Mouse (Mus musculus): ENCODE data around the gene Aph1a. TPM values are rescaled to one million over a fixed set of nuclear protein-coding genes. Genes with fewer than 3 reads are reported as not detected.
"Not testable (repeated sequence)": the region's sequence is repeated elsewhere in the genome, so short reads cannot be mapped to it uniquely, and the experiment has no call there.

Gene Aph1a
- polyA plus RNA-seq, 1 experiment from 2014 or later = 33.3 TPM

DNA sequence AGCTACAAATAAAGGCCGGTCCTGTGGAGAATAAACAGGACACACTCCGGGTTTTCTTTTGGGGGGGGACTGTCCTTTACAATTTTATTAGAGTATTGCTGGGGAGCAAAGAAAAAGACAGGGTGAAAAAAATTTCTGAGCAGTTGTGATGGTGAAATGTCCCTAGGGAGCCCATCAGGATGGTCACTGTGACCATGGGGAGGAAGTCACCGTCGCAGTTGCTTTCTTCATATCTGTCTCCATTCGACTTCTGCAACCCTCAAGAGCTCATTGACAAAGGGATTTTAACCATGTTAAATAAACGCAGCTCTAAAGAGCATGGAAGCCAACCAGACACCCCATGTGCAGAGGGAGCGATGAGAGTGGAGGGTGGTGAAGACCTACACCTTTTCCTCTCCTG lies 23.0 kb downstream of the Aph1a start:
- Histone ChIP-seq H3K4me2 (ENCODE audit: low read depth, low read length, severe bottlenecking) (no peak overlapping the region), H3K27me3 (ENCODE audit: control insufficient read depth, insufficient read depth, low read length) (no peaks in the 10 kb centered on the region), H3K9me3 (ENCODE audit: control insufficient read depth, low read length) (no peaks in the 10 kb centered on the region), H3K4me1 (replicated peaks; ENCODE audit: control insufficient read depth, insufficient read depth, low read length) (no peaks in the 10 kb centered on the region), H3K9ac (ENCODE audit: low read length) (no peak overlapping the region), H3K36me3 (ENCODE audit: control insufficient read depth, insufficient read depth, low read length) (no peaks in the 10 kb centered on the region), H3K4me3 (ENCODE audit: low read depth, low read length) (no peak overlapping the region), H3K27ac (ENCODE audit: low read depth, low read length) (no peak overlapping the region)
- ATAC-seq (replicated peaks; ENCODE audit: low FRiP score) (no peak), DNase-seq (ENCODE audit: low spot score) (no peak)
- WGBS = 76% methylated on average over 7 of the region's 7 CpGs

DNA sequence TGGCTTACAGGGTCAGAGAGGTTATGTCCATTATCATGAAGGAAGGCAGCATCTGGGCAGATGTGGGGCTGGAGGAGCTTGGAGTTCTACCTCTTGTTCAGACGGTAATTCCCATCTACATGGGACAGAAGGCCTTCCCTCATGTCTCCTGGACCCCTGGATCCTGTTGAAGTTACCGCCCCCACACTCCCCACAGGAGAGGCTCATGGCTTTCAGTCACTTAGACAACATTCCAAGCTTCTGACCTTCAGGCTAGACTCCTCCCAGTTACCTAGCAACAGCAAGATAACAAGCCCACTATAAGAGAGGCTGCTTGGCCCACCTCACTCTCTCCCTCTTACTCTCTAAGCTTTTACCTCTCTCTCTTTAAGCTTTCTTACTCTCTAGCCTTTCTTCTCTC lies 26.8 kb downstream of the Aph1a start:
- H3K9ac ChIP-seq (ENCODE audit: low read length); H3K4me1 ChIP-seq (replicated peaks; ENCODE audit: control insufficient read depth, insufficient read depth, low read length); H3K36me3 ChIP-seq (ENCODE audit: control insufficient read depth, insufficient read depth, low read length); H3K4me3 ChIP-seq (ENCODE audit: low read depth, low read length); H3K27ac ChIP-seq (ENCODE audit: low read depth, low read length); H3K27me3 ChIP-seq (ENCODE audit: control insufficient read depth, insufficient read depth, low read length); ATAC-seq (replicated peaks; ENCODE audit: low FRiP score); DNase-seq (ENCODE audit: low spot score); H3K9me3 ChIP-seq (ENCODE audit: control insufficient read depth, low read length); H3K4me2 ChIP-seq (ENCODE audit: low read depth, low read length, severe bottlenecking): not testable (repeated sequence)
- WGBS = 60% methylated on average over 2 of the region's 2 CpGs

DNA sequence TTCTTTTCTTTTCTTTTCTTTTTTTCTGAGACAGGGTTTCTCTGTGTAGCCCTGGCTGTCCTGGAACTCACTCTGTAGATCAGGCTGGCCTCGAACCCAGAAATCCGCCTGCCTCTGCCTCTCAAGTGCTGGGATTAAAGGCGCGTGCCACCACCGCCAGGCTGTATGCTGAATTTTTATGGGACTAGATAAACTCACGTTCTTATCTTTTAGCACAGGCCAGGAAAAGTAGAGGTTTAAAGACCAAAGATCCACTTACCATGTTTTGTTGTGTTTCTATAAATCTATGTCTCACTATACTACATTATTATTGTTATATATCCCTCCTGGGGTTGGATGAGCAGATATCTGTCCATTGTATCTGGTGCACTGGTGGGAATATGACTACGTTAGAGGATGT lies 29.7 kb downstream of the Aph1a start:
- not testable (repeated sequence) for H3K27ac ChIP-seq (ENCODE audit: low read depth, low read length); DNase-seq (ENCODE audit: low spot score); H3K27me3 ChIP-seq (ENCODE audit: control insufficient read depth, insufficient read depth, low read length); H3K4me2 ChIP-seq (ENCODE audit: low read depth, low read length, severe bottlenecking); H3K9ac ChIP-seq (ENCODE audit: low read length); H3K9me3 ChIP-seq (ENCODE audit: control insufficient read depth, low read length); H3K36me3 ChIP-seq (ENCODE audit: control insufficient read depth, insufficient read depth, low read length); ATAC-seq (replicated peaks; ENCODE audit: low FRiP score); H3K4me1 ChIP-seq (replicated peaks; ENCODE audit: control insufficient read depth, insufficient read depth, low read length); H3K4me3 ChIP-seq (ENCODE audit: low read depth, low read length)
- WGBS = 95% methylated on average over 7 of the region's 7 CpGs

DNA sequence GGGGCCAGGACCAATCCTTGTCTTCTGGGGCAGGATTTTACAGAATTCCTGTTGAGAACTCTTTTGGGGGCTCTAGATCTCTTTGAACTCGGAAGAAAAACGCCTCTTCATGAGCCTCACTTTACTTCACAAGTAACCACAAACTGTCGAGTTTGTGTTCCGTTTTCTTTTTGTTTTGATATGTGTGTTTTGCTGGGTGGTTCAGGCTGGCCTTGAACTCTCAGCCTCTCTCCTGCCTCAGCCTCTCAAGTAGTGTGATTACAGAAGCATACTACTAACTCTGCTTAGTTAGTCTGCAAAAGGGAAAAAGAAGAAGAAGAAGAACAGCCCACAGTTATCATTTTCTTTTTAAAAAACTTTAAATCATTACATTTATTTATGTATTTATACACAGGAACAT lies 30.4 kb downstream of the Aph1a start:
- ATAC-seq (replicated peaks; ENCODE audit: low FRiP score) = no peak
- H3K4me3 ChIP-seq (ENCODE audit: low read depth, low read length) = no peak overlapping the region

DNA sequence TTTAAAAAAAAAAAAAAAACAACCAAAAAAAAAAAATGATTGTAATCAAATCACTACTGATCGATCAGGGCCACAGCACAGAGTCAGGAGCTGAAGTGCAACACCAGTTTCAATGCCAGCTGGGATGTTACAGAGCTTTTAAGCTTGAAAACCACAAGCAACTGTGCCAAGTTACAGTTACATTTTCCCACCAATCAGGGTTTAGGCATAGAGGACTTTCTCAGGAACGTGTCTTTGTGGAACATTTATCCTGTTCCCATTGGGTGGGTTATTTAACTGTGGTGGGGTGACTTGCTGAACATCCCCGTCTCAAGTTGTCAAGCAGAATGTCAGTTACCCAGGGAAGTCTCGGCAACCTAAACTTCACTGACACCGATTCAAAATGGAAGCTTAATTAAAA lies 31.3 kb downstream of the Aph1a start:
- Histone ChIP-seq H3K9ac (ENCODE audit: low read length) (no peak overlapping the region), H3K9me3 (ENCODE audit: control insufficient read depth, low read length) (no peaks in the 10 kb centered on the region), H3K36me3 (ENCODE audit: control insufficient read depth, insufficient read depth, low read length) (no peaks in the 10 kb centered on the region), H3K4me1 (replicated peaks; ENCODE audit: control insufficient read depth, insufficient read depth, low read length) (no peaks in the 10 kb centered on the region), H3K4me3 (ENCODE audit: low read depth, low read length) (no peak overlapping the region), H3K27ac (ENCODE audit: low read depth, low read length) (no peak overlapping the region), H3K27me3 (ENCODE audit: control insufficient read depth, insufficient read depth, low read length) (no peaks in the 10 kb centered on the region), H3K4me2 (ENCODE audit: low read depth, low read length, severe bottlenecking) (no peak overlapping the region)
- ATAC-seq (replicated peaks; ENCODE audit: low FRiP score) (no peak), DNase-seq (ENCODE audit: low spot score) (no peak)
- WGBS = 86% methylated on average over 5 of the region's 5 CpGs

More for the DNA sequence above, 30.4 kb downstream of the Aph1a start:
- Histone ChIP-seq H3K9ac (ENCODE audit: low read length) (no peak overlapping the region), H3K27ac (ENCODE audit: low read depth, low read length) (no peak overlapping the region), H3K27me3 (ENCODE audit: control insufficient read depth, insufficient read depth, low read length) (no peaks in the 10 kb centered on the region), H3K36me3 (ENCODE audit: control insufficient read depth, insufficient read depth, low read length) (no peaks in the 10 kb centered on the region), H3K4me1 (replicated peaks; ENCODE audit: control insufficient read depth, insufficient read depth, low read length) (no peaks in the 10 kb centered on the region), H3K4me2 (ENCODE audit: low read depth, low read length, severe bottlenecking) (no peak overlapping the region), H3K9me3 (ENCODE audit: control insufficient read depth, low read length) (no peaks in the 10 kb centered on the region)
- no peak for DNase-seq (ENCODE audit: low spot score)
- WGBS = 82% methylated on average over 4 of the region's 4 CpGs

DNA sequence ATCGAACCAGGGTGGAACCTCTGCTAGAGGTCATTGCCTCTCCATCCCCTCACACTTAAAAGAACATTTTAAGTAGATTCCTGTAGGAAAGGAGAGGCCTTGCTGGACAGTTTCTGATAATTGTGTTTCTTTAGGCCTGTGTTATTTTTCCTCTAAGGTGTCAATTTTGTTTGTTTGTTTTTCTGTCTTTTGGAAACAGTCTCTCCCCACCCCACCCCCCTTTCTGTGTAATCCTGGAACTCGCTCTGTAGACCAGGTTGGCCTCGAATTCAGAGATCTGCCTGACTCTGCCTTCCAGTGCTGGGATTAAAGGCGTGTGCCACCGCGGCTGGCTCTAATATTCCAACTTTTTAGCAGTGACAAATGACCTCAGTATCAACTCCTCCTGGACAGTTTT lies 34.5 kb downstream of the Aph1a start:
- Histone ChIP-seq H3K27ac (ENCODE audit: low read depth, low read length) (peak overlapping the region; percentile 84), H3K4me1 (replicated peaks; ENCODE audit: control insufficient read depth, insufficient read depth, low read length) (no peaks in the 10 kb centered on the region; the same call in 1 of the 2 replicates), H3K4me2 (ENCODE audit: low read depth, low read length, severe bottlenecking) (peak overlapping the region; percentile 51; the same call in 1 of the 2 replicates), H3K4me3 (ENCODE audit: low read depth, low read length) (peak overlapping the region; percentile 97), H3K9ac (ENCODE audit: low read length) (peak overlapping the region; percentile 63), H3K36me3 (ENCODE audit: control insufficient read depth, insufficient read depth, low read length) (no peaks in the 10 kb centered on the region), H3K9me3 (ENCODE audit: control insufficient read depth, low read length) (no peaks in the 10 kb centered on the region), H3K27me3 (ENCODE audit: control insufficient read depth, insufficient read depth, low read length) (no peaks in the 10 kb centered on the region)
- ATAC-seq (replicated peaks; ENCODE audit: low FRiP score) (0 out of 2 replicates have a peak, but pooled peaks have one; percentile 0), DNase-seq (ENCODE audit: low spot score) (no peak)
- WGBS = 82% methylated on average over 6 of the region's 6 CpGs

DNA sequence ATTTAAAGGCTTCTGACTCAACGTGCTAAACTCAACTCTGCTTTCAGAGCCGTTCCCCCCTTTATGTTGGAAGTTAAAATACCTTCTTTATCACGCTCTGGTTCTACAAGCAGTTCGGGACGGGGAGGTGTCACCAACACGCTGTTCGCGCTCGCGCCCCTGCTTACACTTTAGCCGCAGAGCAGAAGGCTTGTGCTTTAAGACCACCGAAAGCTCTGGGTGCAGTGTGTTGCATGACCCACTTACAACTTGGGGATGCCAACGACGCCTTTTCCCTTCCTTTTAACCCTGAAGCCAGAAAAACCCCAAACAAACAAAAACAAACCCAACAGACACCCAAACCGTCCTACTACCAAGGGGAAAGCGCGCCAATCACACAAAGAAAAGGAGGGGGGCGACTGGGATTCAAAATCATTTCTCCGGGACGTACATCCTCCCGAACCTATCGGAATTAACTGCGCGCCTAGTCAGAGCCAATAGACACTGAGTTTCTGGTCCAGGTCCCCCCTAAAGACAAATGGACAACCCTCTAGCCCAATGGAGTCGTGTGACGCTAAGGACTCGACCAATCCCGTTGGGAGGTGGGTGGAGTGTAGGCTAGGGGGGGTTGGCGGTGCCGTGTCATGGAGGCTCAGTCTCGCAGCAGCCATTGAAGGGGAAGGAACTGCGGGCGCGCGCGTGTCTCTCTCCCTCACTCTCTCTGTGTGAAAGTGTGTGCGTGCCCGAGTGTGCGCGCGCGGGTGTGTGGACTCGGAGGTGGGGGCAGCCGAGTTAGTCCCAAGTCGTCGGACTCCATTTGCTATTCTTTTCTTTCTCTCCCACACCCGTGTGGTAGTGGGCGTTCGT lies 35.1 kb downstream of the Aph1a start, which contains the start of gene Anp32e:
Gene Anp32e (plus strand): TSS at position 589 of the 846 bp plus-strand sequence.
- peak; percentile 98 for DNase-seq (ENCODE audit: low spot score)
- ATAC-seq (replicated peaks; ENCODE audit: low FRiP score) = peak; percentile 100
- H3K9me3 ChIP-seq (ENCODE audit: control insufficient read depth, low read length) = no peaks in the 10 kb centered on the region
- H3K4me3 ChIP-seq (ENCODE audit: low read depth, low read length) = peak within 1 kb of the TSS; percentile 97
- H3K9ac ChIP-seq (ENCODE audit: low read length) = peak within 1 kb of the TSS; percentile 99
- peak within 1 kb of the TSS; percentile 91 for H3K27ac ChIP-seq (ENCODE audit: low read depth, low read length)
- no peaks in the 10 kb centered on the region; the same call in 1 of the 2 replicates for H3K4me1 ChIP-seq (replicated peaks; ENCODE audit: control insufficient read depth, insufficient read depth, low read length)
- peak within 1 kb of the TSS; percentile 55 for H3K4me2 ChIP-seq (ENCODE audit: low read depth, low read length, severe bottlenecking)
- H3K36me3 ChIP-seq (ENCODE audit: control insufficient read depth, insufficient read depth, low read length) = peaks cover 1% of the 10 kb centered on the region; the same call in 1 of the 2 replicates
- 1% methylated on average over 49 of the region's 49 CpGs for WGBS
- no peaks in the 10 kb centered on the region for H3K27me3 ChIP-seq (ENCODE audit: control insufficient read depth, insufficient read depth, low read length)

DNA sequence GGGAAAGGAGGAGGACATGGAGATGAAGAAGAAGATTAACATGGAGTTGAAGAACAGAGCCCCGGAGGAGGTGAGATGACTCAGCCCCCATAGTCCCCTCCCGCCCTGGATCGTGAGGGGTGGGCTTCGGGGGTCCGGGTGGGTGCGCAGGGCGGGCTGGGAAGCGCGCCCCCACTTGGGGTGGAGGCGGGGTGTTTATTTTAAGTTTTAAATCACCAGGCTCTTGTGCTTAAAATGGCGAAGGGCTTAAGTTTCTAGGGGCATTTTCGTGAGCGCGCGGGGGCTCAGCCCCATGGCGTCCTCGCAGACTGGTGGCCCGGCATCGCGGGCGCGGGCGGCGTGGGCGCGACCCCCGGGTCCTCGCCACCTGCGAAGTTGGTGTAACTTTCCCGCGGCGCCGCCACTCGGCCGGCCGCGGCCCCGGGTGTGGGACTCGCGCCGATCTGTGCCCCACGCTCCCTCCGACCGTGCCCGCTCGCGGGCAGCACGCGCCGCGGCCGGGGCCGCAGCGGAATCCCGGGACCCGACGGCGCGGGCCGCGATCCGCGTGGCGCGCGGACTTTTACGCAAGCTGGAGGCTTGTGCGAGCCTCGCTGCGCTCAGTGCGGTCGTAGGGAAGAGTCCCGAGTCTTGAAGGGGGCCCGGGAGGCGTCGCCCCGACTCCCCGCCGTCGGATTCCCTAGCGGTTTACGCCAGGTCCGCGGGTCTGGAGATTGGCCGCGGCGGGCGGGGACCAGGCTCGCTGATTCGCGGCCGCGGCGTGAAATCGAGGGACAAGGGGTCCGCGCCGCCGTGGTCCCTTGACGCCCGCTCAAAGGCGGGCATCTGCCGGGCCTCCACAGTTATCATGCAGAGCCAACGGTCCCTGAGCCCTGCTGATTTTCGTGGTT lies 36.1 kb downstream of the Aph1a start:
- ATAC-seq (replicated peaks; ENCODE audit: low FRiP score) (peak; percentile 42), DNase-seq (ENCODE audit: low spot score) (peak; percentile 84)
- peak overlapping the region; percentile 91 for H3K27ac ChIP-seq (ENCODE audit: low read depth, low read length)
- H3K27me3 ChIP-seq (ENCODE audit: control insufficient read depth, insufficient read depth, low read length) = no peaks in the 10 kb centered on the region
- H3K9me3 ChIP-seq (ENCODE audit: control insufficient read depth, low read length) = no peaks in the 10 kb centered on the region
- H3K4me1 ChIP-seq (replicated peaks; ENCODE audit: control insufficient read depth, insufficient read depth, low read length) = no peaks in the 10 kb centered on the region; the same call in 1 of the 2 replicates
- peak overlapping the region; percentile 55 for H3K4me2 ChIP-seq (ENCODE audit: low read depth, low read length, severe bottlenecking)
- H3K4me3 ChIP-seq (ENCODE audit: low read depth, low read length) = peak overlapping the region; percentile 97
- under 1% methylated on average over 100 of the region's 105 CpGs for WGBS
- peak overlapping the region; percentile 99 for H3K9ac ChIP-seq (ENCODE audit: low read length)
- H3K36me3 ChIP-seq (ENCODE audit: control insufficient read depth, insufficient read depth, low read length) = peaks cover 7% of the 10 kb centered on the region; the same call in 1 of the 2 replicates

Data from forebrain, embryonic 11.5 days (tissue).